Mouse (Mus musculus) heart, postnatal 0 days (tissue): ENCODE results near the gene Lysmd4.

Source experiments
- CTCF ChIP-seq: IDR thresholded peaks from 2 replicates; pipeline ENCODE4 v1.5.1; 2016; ENCODE audit warnings: antibody characterized with exemption, control low read depth, low read depth
- EP300 ChIP-seq: IDR thresholded peaks from 2 replicates; pipeline ENCODE4 v1.6.1; 2016; ENCODE audit warnings: antibody characterized with exemption, low read depth

DNA sequence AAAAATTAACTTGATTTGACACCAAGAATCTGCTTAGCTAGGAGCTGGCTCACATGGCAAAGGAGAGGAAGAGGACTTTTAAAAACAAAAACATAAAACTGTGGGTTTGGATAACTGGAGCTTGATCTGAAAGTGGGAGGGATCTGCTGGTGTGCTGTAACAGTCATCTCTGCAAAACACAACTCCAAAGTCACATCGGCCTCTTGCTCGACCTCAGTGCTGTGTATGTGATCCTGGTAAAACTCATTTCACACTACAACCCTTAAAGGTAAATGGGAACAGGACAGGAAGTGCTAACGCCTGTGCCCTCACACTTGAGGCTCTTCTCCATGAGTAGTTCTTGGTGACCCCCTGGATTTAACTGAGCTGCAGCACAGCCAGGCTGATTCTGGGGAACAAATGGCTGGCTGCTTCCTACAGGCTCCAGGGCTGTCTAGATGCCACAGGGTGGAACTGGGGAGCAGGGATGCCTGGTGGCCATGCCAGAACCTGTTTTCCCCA is 8.3 kb downstream of the Lysmd4 start:
- TF ChIP-seq CTCF (no peak), EP300 (no peak; the same call in 1 of the 2 replicates)
